Mouse (Mus musculus): ENCODE measurements at regions not wholly inside any gene's neighbourhood (a gene's known extent, or its start where the extent isn't known, plus 50 kb on each side); places are given as distances from the start of the nearest gene placed in this dataset.

DNA sequence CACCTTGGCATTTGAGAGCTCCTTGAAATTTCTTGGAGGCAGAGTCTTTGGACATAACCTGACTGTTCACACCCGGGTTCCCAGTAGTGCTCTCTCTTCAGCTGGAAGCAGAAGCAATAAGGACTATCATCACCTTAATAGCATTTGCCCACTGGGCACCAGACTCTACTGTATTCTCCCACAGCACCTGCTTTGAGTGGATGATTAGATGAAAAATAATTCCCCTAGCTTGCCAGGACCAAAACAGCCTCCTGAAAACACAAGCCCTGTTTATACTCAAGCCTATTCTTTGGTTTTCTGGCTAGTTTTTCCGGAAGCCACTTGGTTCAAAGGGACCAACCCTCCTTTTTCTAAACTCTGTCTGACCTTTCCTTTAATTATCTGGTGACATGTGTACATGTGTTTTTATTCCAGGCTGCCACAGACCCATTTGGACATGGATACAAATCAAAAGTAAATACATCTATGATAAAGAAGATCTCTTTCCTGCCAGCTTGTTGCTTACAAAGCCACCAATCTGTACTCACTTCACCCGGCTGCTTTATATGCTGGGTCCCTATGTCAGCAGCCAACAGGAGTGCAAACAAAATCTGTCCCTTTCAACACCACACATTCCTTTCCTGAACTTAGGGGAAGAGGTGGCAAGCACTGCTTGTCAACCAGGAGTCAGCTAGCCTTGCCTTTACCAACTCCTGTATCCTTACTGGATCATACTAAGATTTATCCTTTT lies 787.4 kb downstream of the Bcl11a start:
- TF ChIP-seq POLR2A (IDR thresholded peaks at IDR 0.05; ENCODE audit: borderline replicate concordance, extremely low read depth, insufficient read depth, insufficient read length, poor library complexity, severe bottlenecking) (no peak), CTCF (IDR thresholded peaks at IDR 0.05; ENCODE audit: borderline replicate concordance, extremely low read depth, insufficient read depth, insufficient read length) (no peak)

Data from brain, embryonic 14.5 days (tissue).